Mouse (Mus musculus): Measurements from ENCODE around the gene Xrn2.

Gene Xrn2

DNA sequence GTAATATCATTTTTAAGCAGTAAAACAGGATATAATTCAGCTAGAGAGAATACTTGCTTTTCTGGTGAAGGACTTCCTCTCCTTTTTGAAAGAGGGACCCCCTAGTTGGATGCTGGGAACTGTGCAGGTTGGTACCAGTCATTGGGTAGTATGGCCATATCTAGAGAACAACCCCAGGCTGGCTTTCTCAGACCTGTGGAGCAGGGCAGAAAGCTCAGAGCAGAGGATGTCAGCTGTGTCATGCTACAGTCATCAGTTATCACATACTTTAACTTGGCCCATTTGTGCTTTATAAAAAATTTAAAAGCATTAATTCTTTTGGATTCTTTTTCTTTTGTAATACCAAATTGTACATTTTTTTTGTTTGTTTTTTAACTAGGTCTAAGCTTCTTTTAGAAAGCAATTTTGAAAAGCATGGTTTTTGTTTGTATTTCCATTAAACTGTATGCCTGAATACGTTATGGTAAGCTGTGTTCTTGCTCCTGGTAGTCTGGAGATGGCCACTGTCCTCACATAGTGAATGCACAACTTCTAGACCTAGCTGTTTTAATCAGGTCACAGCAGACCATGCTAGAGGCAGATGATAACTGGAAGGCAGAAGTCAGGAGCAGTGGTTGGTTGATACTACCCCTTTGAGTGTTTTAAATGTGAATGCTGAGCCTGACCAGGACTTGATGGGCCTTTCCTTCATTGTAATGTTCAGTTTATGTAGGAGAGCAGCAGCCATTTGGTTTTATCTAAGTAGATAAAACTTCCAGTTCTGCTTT is 54.9 kb downstream of the Xrn2 start:
- DNase-seq (ENCODE audit: low read depth): no peak

DNA sequence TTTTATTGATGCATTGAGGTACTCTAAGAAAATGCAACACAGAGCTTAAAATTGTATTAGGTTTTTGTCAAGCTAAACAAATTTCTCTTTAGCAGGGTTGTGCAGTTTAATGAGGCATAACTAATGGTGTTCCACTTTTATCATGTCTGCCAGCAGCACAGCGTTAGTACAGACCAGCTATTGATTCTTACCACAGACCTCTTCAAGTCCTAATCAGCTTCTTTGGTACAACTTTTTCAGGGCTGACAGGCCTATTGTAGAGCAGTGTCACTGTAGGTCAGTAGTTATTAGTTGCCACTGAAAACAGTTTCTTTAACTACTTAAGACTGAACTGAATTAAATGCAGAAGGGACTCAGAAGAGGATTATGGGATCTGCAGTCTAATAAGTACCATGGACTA is 56.3 kb downstream of the Xrn2 start:
- DNase-seq (ENCODE audit: low read depth): no peak

DNA sequence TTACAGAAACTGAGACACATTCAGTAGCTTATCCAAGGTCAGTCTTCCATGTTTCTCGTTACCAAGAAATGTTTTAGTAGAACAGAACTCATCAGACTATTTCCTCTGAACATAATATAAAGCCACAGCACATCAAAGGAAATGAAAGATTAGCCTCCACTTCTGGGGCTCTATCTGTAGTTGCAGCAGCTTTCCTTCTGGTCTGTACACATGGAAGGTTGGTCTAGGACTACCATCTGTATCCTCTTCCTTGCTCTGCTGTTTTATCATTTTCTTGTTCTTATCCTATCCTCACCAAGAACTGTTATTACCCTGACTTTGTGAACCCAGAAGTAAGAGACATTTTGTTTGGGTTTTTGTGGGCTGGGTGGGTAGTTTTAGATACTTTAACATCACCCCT is 57.5 kb downstream of the Xrn2 start:
- DNase-seq (ENCODE audit: low read depth): no peak

DNA sequence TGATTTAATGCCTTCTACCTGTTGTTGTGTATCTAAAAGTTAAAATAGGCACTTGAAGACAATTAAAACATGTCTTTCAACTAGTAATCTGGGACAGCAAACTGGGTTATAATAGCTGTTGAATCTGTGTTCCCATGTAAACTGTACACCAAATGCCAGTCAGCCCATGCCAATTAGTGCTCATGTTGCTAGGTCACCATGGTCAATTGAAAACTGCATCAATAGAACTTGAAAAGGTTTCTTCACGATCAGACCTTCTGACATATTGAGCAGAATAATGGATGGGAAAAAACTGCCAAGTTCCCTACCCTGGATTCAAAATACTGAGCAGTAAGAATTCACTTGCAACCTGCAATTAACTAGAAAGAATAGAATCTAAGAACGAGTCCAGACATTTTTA is 61.2 kb downstream of the Xrn2 start:
- no peak for DNase-seq (ENCODE audit: low read depth)

DNA sequence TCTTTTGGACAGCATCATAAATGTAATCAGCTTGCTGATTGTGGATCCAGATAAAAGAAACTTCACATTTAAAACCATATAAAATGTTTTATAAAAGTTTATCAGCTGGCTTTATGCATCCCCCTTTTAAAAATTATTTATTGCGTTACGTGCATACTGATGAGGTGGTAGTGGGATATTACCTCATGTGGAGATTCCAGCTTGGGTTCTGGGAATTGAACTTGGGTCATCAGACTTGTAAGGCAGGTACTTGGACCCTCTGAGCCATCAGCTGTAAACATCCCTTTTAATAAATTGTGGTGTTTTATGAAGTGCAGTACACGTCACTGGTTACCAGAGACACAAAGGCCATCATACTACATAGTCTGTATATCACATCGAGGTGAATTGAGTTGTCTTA is 61.6 kb downstream of the Xrn2 start:
- no peak for DNase-seq (ENCODE audit: low read depth)

DNA sequence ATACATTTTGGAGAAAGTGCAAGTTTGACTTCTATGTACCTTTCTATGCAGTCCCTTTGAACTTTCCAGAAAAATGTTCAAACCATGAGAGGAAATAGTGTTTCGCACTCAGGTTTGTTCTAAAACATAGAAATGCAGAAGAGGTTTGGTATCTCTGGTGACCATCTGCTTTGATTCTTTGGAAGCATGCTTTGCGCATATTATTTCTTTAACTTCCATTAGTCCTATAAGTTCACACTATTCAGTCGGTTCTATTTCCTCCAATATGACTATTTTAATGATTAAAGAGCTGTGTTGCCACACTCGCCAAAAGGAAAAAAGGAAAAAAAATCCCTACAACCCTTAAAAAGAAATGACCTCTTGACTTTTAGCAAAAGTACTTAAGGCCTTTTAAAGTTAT is 69.6 kb downstream of the Xrn2 start:
- DNase-seq (ENCODE audit: low read depth): no peak

DNA sequence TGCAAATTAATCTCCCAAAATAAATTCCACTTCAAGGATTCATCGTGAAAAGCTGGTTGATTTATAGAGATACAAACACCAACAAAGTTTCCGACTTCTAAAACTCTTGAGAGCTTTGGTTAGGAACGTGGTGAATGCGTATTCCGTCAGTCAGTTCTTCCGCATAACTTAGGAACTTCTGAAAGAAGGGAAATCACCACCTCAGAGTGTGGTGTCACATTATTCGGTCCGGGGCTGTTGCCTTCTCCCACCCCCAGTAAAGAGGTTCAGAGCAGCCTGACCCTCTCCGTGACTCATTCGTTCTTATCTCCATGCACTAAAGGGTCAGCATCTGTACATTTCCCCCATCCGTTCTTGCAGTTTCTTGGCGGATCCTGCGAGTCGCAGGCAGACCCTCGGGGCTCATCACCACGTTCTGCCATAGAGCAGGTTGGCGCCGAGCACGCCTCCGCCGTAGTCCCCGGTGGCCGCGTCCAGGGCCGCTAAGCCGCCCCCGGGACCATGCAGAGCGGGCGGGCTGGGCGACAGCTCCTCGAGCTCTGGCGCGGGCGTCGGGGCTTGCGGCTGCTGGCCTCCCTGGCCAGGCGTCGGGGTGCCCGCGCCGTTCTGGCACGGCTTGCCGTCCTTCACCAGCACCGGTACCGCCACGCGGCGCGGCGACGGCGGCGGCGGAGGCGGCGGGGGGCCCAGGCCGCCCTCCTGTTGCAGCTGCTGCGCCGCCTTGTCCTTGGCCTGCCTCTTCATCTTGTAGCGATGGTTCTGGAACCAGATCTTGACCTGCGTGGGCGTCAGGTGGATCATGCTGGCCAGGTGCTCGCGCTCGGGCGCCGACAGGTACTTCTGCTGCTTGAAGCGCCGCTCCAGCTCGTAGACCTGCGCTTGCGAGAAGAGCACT is 70.9 kb downstream of the Xrn2 start:
- no peak for DNase-seq (ENCODE audit: low read depth)

DNA sequence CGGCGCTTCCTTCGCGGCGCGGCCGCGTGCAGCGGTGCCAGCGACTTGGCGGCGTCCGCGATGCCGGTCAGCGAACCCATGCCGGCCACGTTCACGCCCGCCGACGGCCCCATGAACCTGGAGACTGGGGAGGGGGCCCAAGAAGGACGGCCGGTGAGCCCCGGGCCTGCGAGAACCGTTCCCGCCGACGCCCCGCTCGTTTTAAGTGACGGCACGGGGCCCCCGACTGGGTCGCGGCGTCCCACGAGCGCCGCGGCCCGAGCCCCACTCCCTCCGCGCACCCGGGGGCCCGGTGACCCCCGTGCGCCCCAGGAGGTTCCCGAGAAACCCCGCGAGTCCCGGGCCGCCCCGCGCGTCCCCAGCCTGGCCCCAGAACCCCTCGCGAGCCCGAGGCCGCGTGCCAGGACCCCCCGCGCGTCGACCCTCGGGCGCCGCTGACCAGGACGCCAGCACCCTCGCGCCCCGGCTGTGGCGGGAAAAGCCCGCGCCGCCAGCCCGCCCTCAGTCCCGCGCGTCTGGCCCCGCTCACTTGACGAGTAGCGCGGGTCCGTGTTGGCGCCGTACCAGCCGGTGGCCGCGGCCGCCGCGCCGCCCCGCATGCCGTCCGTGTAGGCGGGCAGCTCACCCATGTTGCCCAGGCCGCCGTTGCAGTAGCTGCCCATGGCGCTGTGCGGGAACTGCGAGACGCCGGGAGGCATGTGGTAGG is 71.7 kb downstream of the Xrn2 start:
- DNase-seq (ENCODE audit: low read depth): no peak

DNA sequence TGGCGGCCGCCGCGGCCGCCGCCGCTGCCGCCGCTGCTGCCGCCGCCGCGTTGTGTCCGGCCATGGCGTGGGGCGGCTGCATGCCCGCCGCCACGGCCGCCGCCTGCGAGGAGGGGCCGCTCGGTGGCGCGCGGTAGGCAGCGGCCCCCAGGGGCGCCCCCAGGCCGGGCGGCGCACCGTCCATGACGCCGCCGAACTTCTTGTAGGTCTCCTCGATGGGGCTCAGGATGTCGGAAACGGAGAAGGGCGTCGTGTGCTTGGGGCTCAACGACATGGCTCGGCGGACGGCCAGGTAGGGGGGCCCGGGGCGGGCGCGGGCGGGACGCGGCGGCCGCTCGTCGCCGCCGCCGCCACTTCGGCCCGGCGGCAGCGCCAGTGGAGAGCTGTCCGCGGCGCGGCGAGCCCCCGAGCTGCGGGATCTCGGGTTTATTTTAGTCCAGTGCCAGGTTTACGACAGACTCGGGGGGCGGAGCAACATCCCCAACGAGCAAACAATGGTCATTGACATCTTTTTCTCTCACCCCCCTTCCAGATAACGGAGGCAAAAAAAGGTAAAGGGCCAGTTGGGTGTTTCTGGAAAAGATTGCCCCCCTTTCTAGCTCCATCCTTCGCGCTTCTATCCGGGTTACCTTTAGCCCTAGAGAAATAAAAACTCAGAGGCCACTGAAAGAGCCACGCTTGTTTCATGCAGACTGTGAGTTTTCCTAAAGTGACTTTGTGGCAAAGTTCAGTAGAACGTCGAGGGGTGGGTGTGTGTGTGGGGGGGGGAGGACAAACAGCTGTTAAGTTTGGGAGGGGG is 72.5 kb downstream of the Xrn2 start, which contains the start of gene Nkx2-4:
Gene Nkx2-4, minus strand, starts transcription at position 374 of the 799 bp plus-strand sequence.
- DNase-seq (ENCODE audit: low read depth): no peak

DNA sequence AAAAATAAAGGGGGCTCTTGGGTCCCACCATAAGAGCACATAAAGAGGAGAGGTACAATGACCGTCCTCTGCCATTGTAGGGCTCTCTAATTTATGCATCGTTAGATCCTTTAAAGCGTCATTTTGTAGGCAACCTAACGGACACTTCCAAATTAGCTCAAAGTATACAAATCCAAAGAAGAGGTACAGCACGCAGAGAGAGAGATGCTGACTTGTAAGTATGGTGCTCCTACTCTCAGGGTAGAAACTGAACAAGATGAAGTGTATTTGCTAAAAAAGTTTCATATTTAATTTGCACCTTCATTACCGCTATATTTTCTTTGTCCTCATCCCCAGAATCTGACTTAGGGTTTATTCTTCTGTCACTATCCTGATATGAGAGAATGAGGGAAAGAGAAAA is 73.1 kb downstream of the Xrn2 start:
- no peak for DNase-seq (ENCODE audit: low read depth)

DNA sequence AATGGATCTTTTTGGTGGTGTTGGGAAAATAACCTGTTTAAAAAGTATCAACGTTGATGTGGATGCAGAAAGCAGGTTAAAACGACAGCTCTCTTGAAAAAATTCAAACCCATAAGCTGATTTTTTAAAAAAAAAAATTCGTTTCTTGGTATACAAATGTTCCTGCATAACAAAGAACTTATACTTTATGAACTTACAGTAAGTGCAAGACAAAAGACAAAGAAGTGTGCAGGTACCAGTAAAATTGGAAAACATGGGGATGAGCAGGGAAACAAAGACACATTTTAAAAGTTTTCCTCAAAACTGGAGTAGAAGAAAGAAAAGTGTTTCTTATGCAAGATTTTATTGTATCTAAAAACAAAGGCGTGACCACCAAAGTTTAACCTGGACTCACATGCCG is 73.6 kb downstream of the Xrn2 start:
- no peak for DNase-seq (ENCODE audit: low read depth)

DNA sequence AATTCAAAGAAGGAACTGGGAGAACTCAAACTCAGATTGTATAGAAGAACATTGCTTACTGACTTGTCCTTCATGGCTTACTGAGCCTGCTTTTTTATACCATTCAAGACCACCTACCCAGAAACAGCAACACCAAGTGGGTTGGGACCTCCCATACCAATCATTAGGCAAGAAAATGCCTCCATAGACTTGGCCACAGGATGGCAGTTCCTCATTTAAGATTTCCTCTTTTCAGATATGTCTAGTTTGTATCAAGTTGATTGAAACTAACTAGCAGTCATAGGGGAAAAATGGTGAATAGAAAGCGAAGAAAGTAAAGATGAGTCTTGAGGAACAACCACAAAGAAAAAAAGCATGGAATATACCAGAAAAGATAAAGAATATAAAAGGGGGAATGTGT is 106.9 kb downstream of the Xrn2 start:
- no peak for DNase-seq (ENCODE audit: low read depth)

DNA sequence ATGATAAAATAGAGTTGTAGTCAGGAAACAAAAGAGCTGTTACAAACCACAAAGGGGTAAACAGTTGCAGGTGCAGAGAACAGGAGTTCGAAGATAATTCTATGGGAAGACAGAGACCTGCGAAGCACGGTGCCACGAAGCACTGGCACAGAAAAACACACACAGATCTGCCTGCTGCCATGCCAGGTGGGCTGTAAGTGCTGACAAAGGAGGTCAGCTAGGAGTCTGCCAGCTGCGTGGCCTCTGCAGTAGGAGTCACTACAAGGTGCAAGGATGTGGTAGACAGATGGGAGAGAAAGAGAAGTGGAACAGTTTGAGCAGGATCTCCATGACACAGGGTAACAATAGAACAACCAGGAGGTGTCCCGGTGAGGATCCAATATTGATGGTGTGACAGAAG is 114.6 kb downstream of the Xrn2 start:
- no peak for DNase-seq (ENCODE audit: low read depth)

Data from c-Kit-positive CD71-negative TER-119-negative erythroid progenitor cells, embryonic 14.5 days (primary cell).